Mouse (Mus musculus) adrenal gland, adult 8-10 months (tissue): ENCODE data around the gene Pramef12. TPM values are rescaled to one million over a fixed set of nuclear protein-coding genes. Genes with fewer than 3 reads are reported as not detected.
"Not testable (repeated sequence)": the region's sequence is repeated elsewhere in the genome, so short reads cannot be mapped to it uniquely, and the experiment has no call there.

Experiments used
- DNase-seq: peaks from one replicate; pipeline ENCODE4 v3.0.0; 2022
- total RNA-seq, 4 experiments: library from RNA; stranded (reverse); gene quantifications; 2 replicates each; pipeline ENCODE4 v1.2.4; 2022

Gene Pramef12
- total RNA-seq: not detected

- DNase-seq: no peak
Measured at GRCm38 (mm10) chr4:144408290-144408689, at the start of gene Pramef12. TSS of gene Pramef12 (minus strand) at chr4:144408464.

GRCm38 (mm10) chr4:144453217-144453616 is 45.0 kb upstream of the Pramef12 start, which contains the start of gene Gm9944:
TSS of gene Gm9944 (minus strand) at chr4:144453317.
- no peak for DNase-seq

- DNase-seq: no peak
Measured at GRCm38 (mm10) chr4:144448546-144448945, 40.3 kb upstream of the Pramef12 start.

DNA sequence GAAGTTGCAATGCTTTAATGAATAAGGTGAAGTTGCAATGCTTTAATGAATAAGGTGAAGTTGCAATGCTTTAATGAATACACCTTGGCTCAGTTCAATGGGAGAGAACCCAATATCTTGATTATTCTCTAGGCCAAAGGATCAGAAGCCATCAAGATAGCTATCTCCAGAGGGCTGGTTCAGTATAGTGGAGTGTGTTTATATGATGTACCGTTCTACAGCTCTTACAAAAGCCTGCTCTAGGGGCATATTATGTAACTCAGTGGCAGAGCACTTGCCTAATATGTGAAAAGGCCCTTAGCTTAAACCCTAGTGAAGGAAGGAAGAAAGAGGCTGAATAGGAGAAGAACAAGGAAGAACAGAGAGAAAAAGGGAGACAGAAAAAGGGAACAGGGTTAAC is 33.3 kb upstream of the Pramef12 start:
- no peak for DNase-seq

DNA sequence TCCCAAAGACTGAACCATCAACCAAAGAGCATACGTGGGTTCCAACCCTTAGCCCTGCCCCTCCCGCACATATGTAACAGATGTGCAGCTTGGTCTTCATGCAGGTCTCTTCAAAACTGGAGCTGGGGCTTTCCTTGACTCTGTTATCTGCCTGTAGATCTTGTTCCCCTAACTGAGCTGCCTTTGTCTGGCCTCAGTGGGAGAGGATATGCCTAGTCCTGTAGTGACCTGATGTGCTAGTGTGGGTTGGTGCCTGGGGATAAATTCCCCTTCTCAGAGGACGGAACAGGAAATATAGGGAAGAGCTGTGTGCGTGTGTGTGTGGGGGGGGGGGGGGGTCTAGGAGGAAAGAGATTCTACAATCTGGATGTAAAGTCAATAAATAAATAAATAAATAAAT is 32.8 kb upstream of the Pramef12 start:
- no peak for DNase-seq

- no peak for DNase-seq
Measured at GRCm38 (mm10) chr4:144438672-144439071, 30.4 kb upstream of the Pramef12 start, which contains the start of gene 1700012P22Rik. TSS of gene 1700012P22Rik (minus strand) at chr4:144438772.

DNA sequence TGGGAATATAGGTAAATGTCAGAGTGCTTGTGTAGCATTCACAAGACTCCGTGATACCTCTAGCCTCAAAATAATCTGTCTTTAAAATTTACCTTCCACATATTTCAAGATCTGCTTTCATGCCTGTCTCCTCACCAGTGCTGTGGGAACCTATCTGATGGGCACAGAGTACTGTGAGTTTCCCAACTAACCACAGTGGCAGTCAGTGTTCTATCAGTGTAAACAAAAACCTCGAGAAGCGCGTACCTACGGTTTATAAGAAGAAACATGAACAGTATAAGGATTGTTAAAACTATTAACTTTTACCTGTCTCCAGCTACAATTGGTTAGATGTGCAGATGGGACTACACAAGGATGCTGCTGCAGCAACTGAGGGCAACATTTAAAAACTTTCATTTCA is 25.0 kb upstream of the Pramef12 start:
- DNase-seq: no peak

GRCm38 (mm10) chr4:144430723-144431122 is 22.5 kb upstream of the Pramef12 start:
- no peak for DNase-seq

DNA sequence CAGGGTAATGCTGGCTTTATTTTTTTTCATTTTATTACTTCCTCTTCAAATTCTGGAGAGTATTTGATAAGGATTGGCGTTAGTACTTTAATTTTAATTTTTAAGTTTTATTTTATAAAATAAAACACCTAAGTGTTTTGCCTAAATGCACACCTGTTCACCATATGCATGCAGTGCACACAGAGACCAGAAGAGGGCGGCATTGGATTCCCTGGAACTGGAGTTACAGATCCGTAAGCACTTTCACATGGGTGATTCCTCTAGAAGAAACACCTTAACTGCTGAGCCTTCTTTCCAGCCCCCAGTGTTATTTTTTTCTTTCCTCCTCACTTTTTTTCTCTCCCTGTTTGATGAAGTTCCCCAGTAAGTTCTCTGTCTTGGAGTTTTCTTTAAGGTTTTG is 20.6 kb upstream of the Pramef12 start:
- DNase-seq: no peak

DNA sequence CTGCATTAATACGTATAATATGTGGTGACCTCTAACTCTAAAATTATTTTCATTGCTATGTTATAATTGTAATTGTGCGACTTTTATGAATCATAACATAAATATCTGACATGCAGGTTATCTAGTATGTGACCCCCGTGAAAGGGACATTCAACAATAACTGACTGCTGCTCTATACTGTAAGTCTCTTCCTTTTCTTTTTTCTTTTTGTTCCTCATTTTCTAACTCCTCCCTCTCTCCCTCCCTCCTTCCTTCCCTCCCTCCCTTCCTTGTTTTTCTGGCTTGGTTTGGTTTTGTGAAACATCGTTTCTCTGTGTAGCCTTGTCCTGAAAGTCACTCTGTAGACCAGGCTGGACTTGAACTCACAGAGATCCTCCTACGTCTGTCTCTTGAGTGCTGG is 16.3 kb upstream of the Pramef12 start:
- DNase-seq: no peak

GRCm38 (mm10) chr4:144420644-144421043 is 12.4 kb upstream of the Pramef12 start:
- no peak for DNase-seq

- no peak for DNase-seq
Measured at GRCm38 (mm10) chr4:144406261-144406660, 2.0 kb downstream of the Pramef12 start.

DNA sequence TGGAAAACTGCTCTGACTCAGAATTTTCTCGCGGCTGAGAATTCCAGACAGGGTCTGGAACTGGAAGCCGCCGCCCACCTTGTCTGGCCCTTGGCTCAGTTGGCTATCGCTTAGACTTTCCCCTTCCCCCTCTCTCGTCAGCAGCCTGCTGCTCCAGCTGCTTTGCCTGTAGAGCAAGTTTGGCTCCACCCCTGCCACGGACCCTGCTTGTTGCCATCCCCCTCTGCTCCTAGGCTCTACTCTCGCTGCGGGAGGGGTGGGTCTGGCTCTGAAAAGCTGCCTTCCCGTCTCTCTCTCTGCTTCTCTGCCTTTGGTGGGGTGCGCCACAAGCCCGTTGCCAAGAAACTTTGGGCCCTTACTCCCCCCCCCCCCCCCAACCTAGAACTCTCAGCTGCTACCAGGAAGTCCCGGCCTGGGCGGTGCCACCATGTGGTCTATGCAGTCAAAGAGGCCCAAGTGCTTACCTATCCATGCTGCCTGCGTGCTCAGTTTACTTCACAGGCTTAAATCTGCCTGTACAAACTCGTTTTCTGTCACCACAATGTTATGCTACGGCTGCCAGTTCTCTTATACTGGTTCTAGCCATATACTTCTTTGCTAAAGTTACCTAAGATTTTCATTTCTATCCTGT is 3.7 kb downstream of the Pramef12 start:
- no peak for DNase-seq

DNA sequence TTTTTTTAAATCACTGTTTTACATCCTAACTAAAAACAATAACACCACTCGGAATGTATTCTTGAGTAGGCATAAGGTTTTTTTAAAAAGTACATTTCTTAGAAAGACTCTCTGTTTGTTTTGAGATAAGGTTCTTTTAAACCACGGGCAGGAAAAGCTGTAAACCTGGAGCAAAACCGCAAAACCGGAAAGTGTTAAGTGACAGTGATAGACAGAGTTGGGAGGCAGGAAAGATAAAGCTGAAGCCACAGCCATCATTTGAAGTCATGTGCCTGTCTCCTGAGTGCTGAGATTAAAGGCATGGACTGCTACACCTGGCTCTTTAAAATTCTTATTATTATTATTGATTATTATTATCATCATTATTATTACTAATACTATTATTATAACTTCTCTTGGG is 5.6 kb downstream of the Pramef12 start:
- DNase-seq: no peak

DNA sequence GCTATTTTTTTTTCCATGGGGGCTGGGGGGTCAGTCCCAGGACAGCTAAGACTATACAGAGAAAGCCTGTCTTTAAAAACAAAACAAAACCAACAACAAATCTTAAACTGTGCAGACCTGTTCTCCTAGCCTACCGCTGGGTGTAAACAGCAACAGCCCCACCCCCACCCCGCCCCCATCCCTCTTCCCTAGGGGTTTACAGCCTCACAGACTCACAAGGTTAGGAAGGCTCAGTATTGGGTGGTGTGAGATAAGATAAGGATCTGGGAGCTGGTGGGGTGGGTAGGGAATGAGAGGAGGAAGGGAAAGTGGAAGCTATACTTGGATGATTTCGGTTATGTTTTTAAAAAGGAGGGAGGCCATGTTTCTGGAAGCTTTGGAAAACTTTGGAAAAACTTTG is 11.9 kb downstream of the Pramef12 start:
- no peak for DNase-seq

- no peak for DNase-seq
Measured at GRCm38 (mm10) chr4:144377911-144378310, 30.4 kb downstream of the Pramef12 start, which contains the start of gene Pramef20. TSS of gene Pramef20 (minus strand) at chr4:144377933.

DNA sequence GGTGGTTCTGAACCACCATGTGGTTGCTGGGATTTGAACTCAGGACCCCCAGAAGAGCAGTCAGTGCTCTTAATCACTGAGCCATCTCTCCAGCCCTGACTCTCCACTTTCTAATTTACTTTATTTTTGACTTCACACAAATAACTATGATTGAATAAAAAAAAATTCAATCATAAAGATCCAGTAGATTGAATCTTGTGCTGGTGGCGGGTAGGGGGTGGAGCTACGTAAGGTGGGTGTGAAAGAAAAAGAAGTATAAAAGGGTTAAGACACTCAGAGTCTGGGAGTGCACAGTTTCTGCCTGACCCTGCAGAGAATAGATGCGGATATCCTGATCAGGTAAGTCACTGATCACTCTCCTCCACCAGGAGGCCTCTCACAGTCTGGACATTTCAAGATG is 50.6 kb downstream of the Pramef12 start, which contains the start of gene Gm13119:
Gene Gm13119, plus strand, starts transcription at position 301 of the 400 bp plus-strand sequence.
- DNase-seq: not testable (repeated sequence)

Other genes starting within 250 kb of the Pramef12 start
- not detected for gene Oog3, start 245.8 kb downstream of the Pramef12 start, total RNA-seq
- not detected for gene Oog2, start 217.7 kb downstream of the Pramef12 start, total RNA-seq
- gene C87977, start 195.1 kb downstream of the Pramef12 start, total RNA-seq: not detected
- gene Pramel5, start 128.0 kb downstream of the Pramef12 start, total RNA-seq: not detected
- not detected for gene Gm13128, start 78.2 kb downstream of the Pramef12 start, total RNA-seq
- gene Gm13119, start 50.5 kb downstream of the Pramef12 start, total RNA-seq: not detected
- gene Pramef20, start 30.5 kb downstream of the Pramef12 start, total RNA-seq: not detected
- not detected for gene 1700012P22Rik, start 30.3 kb upstream of the Pramef12 start, total RNA-seq
- not detected for gene Gm9944, start 44.9 kb upstream of the Pramef12 start, total RNA-seq
- not detected for gene Aadacl3, start 55.3 kb upstream of the Pramef12 start, total RNA-seq
- not detected for gene 9430007A20Rik, start 111.4 kb upstream of the Pramef12 start, total RNA-seq
- gene Gm13124, start 156.7 kb upstream of the Pramef12 start, total RNA-seq: not detected
- not detected for gene Aadacl4, start 205.2 kb upstream of the Pramef12 start, total RNA-seq